Mouse (Mus musculus): ENCODE data around the gene Vmn1r59. TPM values are rescaled to one million over a fixed set of nuclear protein-coding genes. Genes with fewer than 3 reads are reported as not detected.
"Not testable (repeated sequence)": the region's sequence is repeated elsewhere in the genome, so short reads cannot be mapped to it uniquely, and the experiment has no call there.

The Vmn1r59 gene
- not detected in 2 replicates for polyA plus RNA-seq (2015; fragmentation: Nextera tagmentation; extraction: Ambion mirVana)

DNA sequence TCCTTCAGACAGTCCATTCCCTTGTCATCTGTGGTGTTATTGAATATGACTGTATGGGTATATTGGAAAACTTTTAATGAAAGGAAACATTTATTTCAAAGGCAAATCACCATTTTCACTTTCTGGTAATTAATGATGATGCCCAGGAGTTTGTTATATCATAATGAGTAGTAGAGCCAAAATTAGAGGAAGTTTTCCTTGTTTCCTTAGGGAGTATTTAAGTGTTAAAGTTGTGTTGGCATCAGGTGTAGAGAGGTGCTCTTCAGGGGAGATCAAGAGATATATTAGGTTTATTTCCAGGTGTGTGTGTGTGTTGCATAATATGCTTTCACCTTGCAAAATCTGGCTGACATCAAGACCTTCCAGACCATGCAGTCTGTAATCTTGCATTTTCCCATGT lies at the start of gene Vmn1r59:
TSS of gene Vmn1r59 (minus strand) at position 101 of the 400 bp plus-strand sequence.
- no peaks in the 10 kb centered on the region for H3K36me3 ChIP-seq (ENCODE audit: control insufficient read depth, insufficient read depth)
- no peaks in the 10 kb centered on the region for H3K4me1 ChIP-seq (ENCODE audit: control insufficient read depth, low read depth, low read length)
- no peak within 1 kb of the TSS for H3K4me2 ChIP-seq (ENCODE audit: low read depth, low read length)
- no peak within 1 kb of the TSS for H3K27ac ChIP-seq (ENCODE audit: low read length)
- no peaks in the 10 kb centered on the region for H3K27me3 ChIP-seq (ENCODE audit: control insufficient read depth, insufficient read depth, low read depth, low read length)
- H3K9ac ChIP-seq (ENCODE audit: low read depth, low read length), result no peak within 1 kb of the TSS
- H3K4me3 ChIP-seq (ENCODE audit: low read depth, low read length), result no peak within 1 kb of the TSS
- H3K9me3 ChIP-seq (replicated peaks; ENCODE audit: control insufficient read depth, low read length), result peaks cover 2% of the 10 kb centered on the region
- ATAC-seq (ENCODE audit: low read depth), result no peak

DNA sequence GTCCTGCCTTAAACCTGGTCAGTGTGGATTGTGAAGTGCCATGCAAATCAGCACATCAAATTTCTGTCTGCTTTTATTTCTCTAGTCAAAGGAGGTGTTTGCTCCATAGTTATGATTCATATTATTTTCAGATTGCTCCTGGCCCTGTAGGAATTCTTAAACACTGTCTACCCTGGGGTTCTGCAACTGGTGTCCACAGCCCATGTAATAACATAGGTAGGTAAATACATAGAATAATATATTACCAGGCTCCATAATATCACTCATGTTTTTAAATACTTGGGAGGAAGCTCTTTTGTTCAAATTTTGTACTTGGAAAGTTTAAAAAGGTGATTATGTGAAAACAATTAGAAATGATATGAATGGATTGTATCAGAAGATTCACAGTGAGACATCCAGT lies 37.3 kb upstream of the Vmn1r59 start, which contains the start of gene Vmn2r28:
TSS of gene Vmn2r28 (minus strand) at position 101 of the 400 bp plus-strand sequence.
- ATAC-seq (ENCODE audit: low read depth); H3K9me3 ChIP-seq (replicated peaks; ENCODE audit: control insufficient read depth, low read length); H3K4me1 ChIP-seq (ENCODE audit: control insufficient read depth, low read depth, low read length); H3K36me3 ChIP-seq (ENCODE audit: control insufficient read depth, insufficient read depth); H3K27ac ChIP-seq (ENCODE audit: low read length); H3K27me3 ChIP-seq (ENCODE audit: control insufficient read depth, insufficient read depth, low read depth, low read length); H3K4me2 ChIP-seq (ENCODE audit: low read depth, low read length); H3K4me3 ChIP-seq (ENCODE audit: low read depth, low read length); H3K9ac ChIP-seq (ENCODE audit: low read depth, low read length): not testable (repeated sequence)

DNA sequence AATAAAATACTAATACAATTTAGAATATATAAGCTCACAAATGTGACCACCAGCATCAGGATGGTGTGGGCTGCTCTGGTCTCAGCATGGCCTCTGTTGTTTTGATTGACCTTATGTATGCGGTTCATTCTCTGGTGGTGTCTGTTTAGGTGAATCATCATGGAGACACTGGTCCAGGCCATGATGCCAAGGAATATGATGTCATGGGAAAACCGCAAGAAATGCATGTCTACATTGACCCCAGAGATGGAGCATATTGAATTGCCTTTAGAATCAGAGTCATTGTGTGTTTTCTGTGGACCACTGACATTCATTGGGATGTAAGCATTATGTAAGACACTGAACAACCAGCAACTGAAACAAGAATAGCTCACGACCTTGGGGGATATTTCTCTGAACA lies 2.6 kb downstream of the Vmn1r59 start:
- not testable (repeated sequence) for H3K9me3 ChIP-seq (replicated peaks; ENCODE audit: control insufficient read depth, low read length); H3K36me3 ChIP-seq (ENCODE audit: control insufficient read depth, insufficient read depth); H3K27ac ChIP-seq (ENCODE audit: low read length); H3K27me3 ChIP-seq (ENCODE audit: control insufficient read depth, insufficient read depth, low read depth, low read length); H3K4me3 ChIP-seq (ENCODE audit: low read depth, low read length); ATAC-seq (ENCODE audit: low read depth); H3K4me1 ChIP-seq (ENCODE audit: control insufficient read depth, low read depth, low read length); H3K4me2 ChIP-seq (ENCODE audit: low read depth, low read length); H3K9ac ChIP-seq (ENCODE audit: low read depth, low read length)
- 44% methylated on average over 3 of the region's 3 CpGs for WGBS (ENCODE audit: insufficient replicate concordance)

DNA sequence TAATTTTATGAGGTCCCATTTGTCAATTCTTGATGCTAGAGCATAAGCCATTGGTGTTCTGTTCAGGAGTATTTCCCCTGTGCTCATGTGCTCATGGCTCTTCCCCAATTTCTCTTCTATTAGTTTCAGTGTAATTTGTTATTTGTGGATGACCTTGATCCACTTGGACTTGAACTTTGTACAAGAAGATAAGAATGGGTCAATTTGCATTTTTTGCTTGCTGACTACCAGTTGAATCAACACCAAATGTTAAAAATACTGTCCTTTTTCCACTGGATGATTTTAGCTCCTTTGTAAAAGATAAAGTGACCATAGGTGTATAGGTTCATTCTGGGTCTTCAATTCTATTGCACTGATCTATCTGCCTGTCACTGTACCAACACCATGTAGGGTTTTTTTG lies 7.9 kb downstream of the Vmn1r59 start:
- ATAC-seq (ENCODE audit: low read depth), result no peak
- Histone ChIP-seq H3K9me3 (replicated peaks; ENCODE audit: control insufficient read depth, low read length) (no peaks in the 10 kb centered on the region), H3K4me1 (ENCODE audit: control insufficient read depth, low read depth, low read length) (no peaks in the 10 kb centered on the region), H3K4me2 (ENCODE audit: low read depth, low read length) (no peak overlapping the region), H3K4me3 (ENCODE audit: low read depth, low read length) (no peak overlapping the region), H3K36me3 (ENCODE audit: control insufficient read depth, insufficient read depth) (no peaks in the 10 kb centered on the region), H3K27me3 (ENCODE audit: control insufficient read depth, insufficient read depth, low read depth, low read length) (no peaks in the 10 kb centered on the region), H3K27ac (ENCODE audit: low read length) (no peak overlapping the region), H3K9ac (ENCODE audit: low read depth, low read length) (no peak overlapping the region)

DNA sequence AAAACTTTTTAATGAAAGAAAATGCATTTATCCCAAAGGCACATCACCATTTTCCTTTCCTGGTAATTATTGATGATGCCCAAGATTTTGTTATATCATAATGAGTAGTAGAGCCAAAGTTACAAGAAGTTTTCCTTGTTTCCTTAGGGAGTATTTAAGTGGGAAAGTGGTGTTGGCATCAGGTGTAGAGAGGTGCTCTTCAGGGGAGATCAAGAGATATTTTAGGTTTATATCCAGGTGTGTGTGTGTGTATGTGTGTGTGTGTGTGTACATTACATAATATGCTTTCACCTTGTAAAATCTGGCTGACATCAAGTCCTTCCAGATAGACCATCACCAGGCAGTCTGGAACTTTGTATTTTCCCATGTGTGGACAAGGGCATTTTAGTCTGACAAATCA lies 43.3 kb downstream of the Vmn1r59 start, which contains the start of gene Vmn1r58:
TSS of gene Vmn1r58 (minus strand) at position 101 of the 400 bp plus-strand sequence.
- H3K9me3 ChIP-seq (replicated peaks; ENCODE audit: control insufficient read depth, low read length); H3K4me1 ChIP-seq (ENCODE audit: control insufficient read depth, low read depth, low read length); H3K9ac ChIP-seq (ENCODE audit: low read depth, low read length); H3K36me3 ChIP-seq (ENCODE audit: control insufficient read depth, insufficient read depth); H3K4me2 ChIP-seq (ENCODE audit: low read depth, low read length); H3K4me3 ChIP-seq (ENCODE audit: low read depth, low read length); H3K27me3 ChIP-seq (ENCODE audit: control insufficient read depth, insufficient read depth, low read depth, low read length); ATAC-seq (ENCODE audit: low read depth); H3K27ac ChIP-seq (ENCODE audit: low read length): not testable (repeated sequence)

DNA sequence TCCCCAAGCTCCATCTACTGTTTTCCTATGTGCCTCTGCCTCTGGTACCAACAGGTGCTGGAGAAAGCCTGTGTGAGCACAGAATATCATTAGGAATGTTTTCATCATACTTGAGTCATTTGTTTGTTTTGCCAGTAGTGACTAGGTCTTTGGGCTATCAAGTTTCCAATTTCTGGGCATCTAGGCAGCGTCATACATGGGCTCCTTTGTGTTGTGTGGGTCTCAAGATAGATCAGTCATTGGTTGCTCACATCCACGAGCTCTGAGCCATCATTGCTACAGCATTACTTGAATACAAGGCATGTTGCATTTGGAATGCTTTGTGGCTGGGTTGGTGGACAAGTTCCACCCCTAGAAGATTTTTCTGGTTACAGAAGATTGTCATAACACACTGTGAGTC lies 50.4 kb downstream of the Vmn1r59 start:
- H3K36me3 ChIP-seq (ENCODE audit: control insufficient read depth, insufficient read depth), result no peaks in the 10 kb centered on the region
- WGBS (ENCODE audit: insufficient replicate concordance), result 18% methylated on average over 2 of the region's 2 CpGs
- no peak for ATAC-seq (ENCODE audit: low read depth)

More for the DNA sequence above, 50.4 kb downstream of the Vmn1r59 start:
- H3K9me3 ChIP-seq (replicated peaks; ENCODE audit: control insufficient read depth, low read length), result no peaks in the 10 kb centered on the region; the same call in 1 of the 2 replicates
- H3K9ac ChIP-seq (ENCODE audit: low read depth, low read length), result no peak overlapping the region
- H3K4me3 ChIP-seq (ENCODE audit: low read depth, low read length), result no peak overlapping the region
- no peaks in the 10 kb centered on the region for H3K4me1 ChIP-seq (ENCODE audit: control insufficient read depth, low read depth, low read length)
- H3K27ac ChIP-seq (ENCODE audit: low read length), result no peak overlapping the region
- no peak overlapping the region for H3K4me2 ChIP-seq (ENCODE audit: low read depth, low read length)
- no peaks in the 10 kb centered on the region for H3K27me3 ChIP-seq (ENCODE audit: control insufficient read depth, insufficient read depth, low read depth, low read length)

Other genes with a start within 250 kb of the Vmn1r59 start
- not detected in 2 replicates for gene Vmn1r57, start 238.3 kb downstream of the Vmn1r59 start, polyA plus RNA-seq (2015; fragmentation: Nextera tagmentation; extraction: Ambion mirVana)
- gene Gm5065, start 106.2 kb downstream of the Vmn1r59 start, polyA plus RNA-seq (2015; fragmentation: Nextera tagmentation; extraction: Ambion mirVana), result not detected in 2 replicates
- gene Nlrp2, start 105.7 kb downstream of the Vmn1r59 start, polyA plus RNA-seq (2015; fragmentation: Nextera tagmentation; extraction: Ambion mirVana), result not detected in 2 replicates
- not detected in 2 replicates for gene Vmn1r58, start 43.4 kb downstream of the Vmn1r59 start, polyA plus RNA-seq (2015; fragmentation: Nextera tagmentation; extraction: Ambion mirVana)
- gene Vmn2r28, start 37.2 kb upstream of the Vmn1r59 start, polyA plus RNA-seq (2015; fragmentation: Nextera tagmentation; extraction: Ambion mirVana), result not detected in 2 replicates
- gene Vmn1r60, start 90.5 kb upstream of the Vmn1r59 start, polyA plus RNA-seq (2015; fragmentation: Nextera tagmentation; extraction: Ambion mirVana), result not detected in 2 replicates
- not detected in 2 replicates for gene Vmn1r61, start 156.5 kb upstream of the Vmn1r59 start, polyA plus RNA-seq (2015; fragmentation: Nextera tagmentation; extraction: Ambion mirVana)
- gene Vmn1r62, start 216.9 kb upstream of the Vmn1r59 start, polyA plus RNA-seq (2015; fragmentation: Nextera tagmentation; extraction: Ambion mirVana), result not detected in 2 replicates

Data from liver, embryonic 16.5 days (tissue).